Mouse (Mus musculus) megakaryocyte, embryonic 14.5 days (primary cell): Measurements from ENCODE around the gene Slco2a1.

ENCODE experiments used
- FLI1 ChIP-seq: IDR thresholded peaks from 2 replicates; pipeline ENCODE4 v1.6.1; 2012; ENCODE audit warnings: low read length, inconsistent platforms, mixed read lengths
- GATA1 ChIP-seq: IDR thresholded peaks from 3 replicates; pipeline ENCODE4 v1.6.1; 2012; ENCODE audit warnings: mixed read lengths, low read length, inconsistent platforms, borderline replicate concordance

DNA sequence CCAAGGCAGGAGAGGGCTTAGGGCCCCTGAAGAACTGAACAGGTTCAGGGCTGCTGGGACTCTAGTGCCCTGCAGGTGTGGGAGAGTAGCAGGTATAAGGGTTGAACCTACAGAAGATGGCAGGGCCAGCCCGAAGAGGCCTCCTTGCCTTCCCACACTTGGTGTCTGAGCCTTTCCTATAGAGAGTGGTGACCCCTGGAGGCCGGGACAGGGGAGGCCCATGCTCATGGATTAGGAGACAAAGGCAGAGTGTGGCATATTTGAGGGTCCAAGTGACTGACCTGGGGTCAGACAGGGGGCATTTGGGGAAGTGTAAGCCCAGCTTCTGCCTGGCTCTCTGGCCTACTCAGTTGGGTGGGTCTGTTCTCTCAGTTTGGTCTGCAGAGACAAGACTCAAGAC is 131.7 kb downstream of the Slco2a1 start:
- TF ChIP-seq GATA1 (no peak), FLI1 (no peak)
